Mouse (Mus musculus) G1E (cell line): ENCODE results near the gene Ndufa7.

Experiments
- GATA2 ChIP-seq: IDR thresholded peaks from 2 replicates; pipeline ENCODE4 v1.6.1; 2012; ENCODE audit warnings: low read depth, low read length, inconsistent platforms, borderline replicate concordance
- TAL1 ChIP-seq: conservative IDR thresholded peaks from 2 replicates; pipeline ENCODE4 v1.6.1; 2012; ENCODE audit warnings: low read depth, low read length, inconsistent platforms, mixed read lengths

- TF ChIP-seq TAL1 (no peak), GATA2 (no peak)
Measured at GRCm38 (mm10) chr17:33828892-33829291, 4.5 kb downstream of the Ndufa7 start.
